Mouse (Mus musculus) limb, embryonic 10.5 days (tissue): ENCODE data around the gene Treh. TPM values are rescaled to one million over a fixed set of nuclear protein-coding genes. Genes with fewer than 3 reads are reported as not detected.
A peak's percentile ranks its signal among the peaks of the same experiment; 100 is the strongest.
"Not testable (repeated sequence)": the region's sequence is repeated elsewhere in the genome, so short reads cannot be mapped to it uniquely, and the experiment has no call there.

Source experiments
- DNase-seq: peaks from one replicate; pipeline ENCODE4 v3.0.0-alpha.2; 2017; ENCODE audit warnings: low spot score
- H3K27ac ChIP-seq: fragments of 300-500 bp; sonication (generic); 2 replicates; pipeline ENCODE4 v1.5.1; 2016; ENCODE audit warnings: mild to moderate bottlenecking
- H3K27me3 ChIP-seq: fragments of 300-500 bp; sonication (generic); 2 replicates; pipeline ENCODE4 v1.6.1; 2016; ENCODE audit warnings: low read depth, mild to moderate bottlenecking; ENCODE audit not compliant: poor library complexity, severe bottlenecking
- H3K36me3 ChIP-seq: fragments of 300-500 bp; sonication (generic); 2 replicates; pipeline ENCODE4 v1.6.1; 2016; ENCODE audit warnings: mild to moderate bottlenecking, moderate library complexity
- H3K4me1 ChIP-seq: fragments of 300-500 bp; sonication (generic); 2 replicates; pipeline ENCODE4 v1.6.1; 2016
- H3K4me3 ChIP-seq: fragments of 300-500 bp; sonication (generic); 2 replicates; pipeline ENCODE4 v1.5.1; 2016; ENCODE audit warnings: mild to moderate bottlenecking, moderate library complexity
- H3K9me3 ChIP-seq: fragments of 300-500 bp; sonication (generic); replicated peaks from 2 replicates; pipeline ENCODE4 v1.6.1; 2016; ENCODE audit warnings: mild to moderate bottlenecking
- WGBS: fragments of 180-500 bp; shearing (Covaris S2); methylation state at CpG from one replicate; pipeline ENCODE4 v1.1.7; 2016; 5-methylcytosine and 5-hydroxymethylcytosine counted together
- polyA plus RNA-seq: library from polyadenylated mRNA; unstranded; fragments of >200 nt; fragmentation: Nextera tagmentation; extraction: Ambion mirVana; gene quantifications from 2 replicates; pipeline ENCODE4 v1.2.1, GENCODE M21; 2016

Gene Treh
- not detected in 2 replicates for polyA plus RNA-seq

DNA sequence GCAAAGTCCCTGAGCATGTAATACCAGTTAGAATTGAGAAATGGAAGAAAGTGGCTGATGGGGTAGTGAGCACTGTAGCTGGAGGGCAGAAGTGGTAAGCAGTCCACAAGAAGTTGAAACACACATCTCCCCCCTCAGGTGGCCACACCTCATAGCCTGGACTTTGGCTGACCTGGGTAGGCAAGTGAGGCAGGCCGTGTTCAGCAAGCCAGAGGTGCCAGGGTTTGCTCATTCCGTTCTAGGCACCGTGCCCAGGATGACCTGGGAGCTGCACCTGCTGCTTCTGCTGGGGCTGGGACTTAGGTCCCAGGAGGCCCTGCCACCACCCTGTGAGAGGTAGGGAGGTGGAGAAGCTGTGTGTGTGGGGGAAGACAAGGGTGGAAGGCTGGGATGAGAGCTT is at the start of gene Treh:
Gene Treh (plus strand): TSS at position 229 of the 400 bp plus-strand sequence.
- no peaks in the 10 kb centered on the region for H3K4me1 ChIP-seq
- no peaks in the 10 kb centered on the region for H3K27me3 ChIP-seq
- no peak for DNase-seq
- no peaks in the 10 kb centered on the region for H3K9me3 ChIP-seq
- 85% methylated on average over 3 of the region's 3 CpGs for WGBS
- no peaks in the 10 kb centered on the region for H3K36me3 ChIP-seq
- H3K27ac ChIP-seq = no peak within 1 kb of the TSS
- no peak within 1 kb of the TSS for H3K4me3 ChIP-seq

DNA sequence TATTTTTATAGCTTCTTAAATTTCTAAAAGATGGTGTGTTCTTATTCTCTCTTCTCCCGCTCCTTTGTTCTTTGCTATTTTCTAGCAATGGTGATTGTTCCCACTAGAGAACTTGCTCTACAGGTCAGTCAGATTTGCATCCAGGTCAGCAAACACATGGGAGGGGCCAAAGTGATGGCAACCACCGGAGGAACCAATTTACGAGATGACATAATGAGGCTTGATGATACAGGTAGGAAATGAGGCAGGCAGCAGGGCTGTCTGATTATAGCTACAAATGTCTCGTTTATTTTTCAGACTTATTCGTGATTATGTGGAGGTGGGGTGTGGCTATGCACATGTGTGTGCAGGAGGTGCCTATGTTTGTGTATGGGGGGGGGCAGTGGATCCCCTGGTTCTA is 48.6 kb upstream of the Treh start:
- H3K27me3 ChIP-seq = no peaks in the 10 kb centered on the region
- H3K4me3 ChIP-seq = no peak overlapping the region
- WGBS = 75% methylated on average over 5 of the region's 5 CpGs
- H3K9me3 ChIP-seq = no peaks in the 10 kb centered on the region
- no peak overlapping the region for H3K27ac ChIP-seq
- H3K36me3 ChIP-seq = peaks cover 100% of the 10 kb centered on the region
- no peaks in the 10 kb centered on the region for H3K4me1 ChIP-seq
- no peak for DNase-seq

DNA sequence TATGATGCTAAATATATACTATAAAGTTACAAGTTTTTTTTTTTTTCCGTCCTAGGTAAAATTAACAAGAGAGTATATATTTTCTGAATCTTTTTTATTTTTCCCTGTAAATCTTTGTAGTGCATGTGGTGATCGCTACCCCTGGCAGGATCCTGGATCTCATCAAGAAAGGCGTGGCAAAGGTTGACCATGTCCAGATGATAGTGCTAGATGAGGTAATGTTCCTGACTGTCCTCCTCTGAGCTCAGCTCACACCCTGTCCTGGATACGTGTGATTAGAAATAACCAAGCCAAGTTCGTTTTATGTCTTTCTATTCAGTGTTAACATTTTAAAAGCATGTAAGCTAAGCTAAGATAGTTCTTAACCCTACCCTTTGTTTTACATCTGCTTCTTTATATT is 46.8 kb upstream of the Treh start:
- Histone ChIP-seq H3K27me3 (no peaks in the 10 kb centered on the region), H3K36me3 (peaks cover 100% of the 10 kb centered on the region), H3K4me3 (no peak overlapping the region), H3K9me3 (no peaks in the 10 kb centered on the region), H3K4me1 (no peaks in the 10 kb centered on the region), H3K27ac (no peak overlapping the region)
- DNase-seq = no peak
- 90% methylated on average over 5 of the region's 5 CpGs for WGBS

DNA sequence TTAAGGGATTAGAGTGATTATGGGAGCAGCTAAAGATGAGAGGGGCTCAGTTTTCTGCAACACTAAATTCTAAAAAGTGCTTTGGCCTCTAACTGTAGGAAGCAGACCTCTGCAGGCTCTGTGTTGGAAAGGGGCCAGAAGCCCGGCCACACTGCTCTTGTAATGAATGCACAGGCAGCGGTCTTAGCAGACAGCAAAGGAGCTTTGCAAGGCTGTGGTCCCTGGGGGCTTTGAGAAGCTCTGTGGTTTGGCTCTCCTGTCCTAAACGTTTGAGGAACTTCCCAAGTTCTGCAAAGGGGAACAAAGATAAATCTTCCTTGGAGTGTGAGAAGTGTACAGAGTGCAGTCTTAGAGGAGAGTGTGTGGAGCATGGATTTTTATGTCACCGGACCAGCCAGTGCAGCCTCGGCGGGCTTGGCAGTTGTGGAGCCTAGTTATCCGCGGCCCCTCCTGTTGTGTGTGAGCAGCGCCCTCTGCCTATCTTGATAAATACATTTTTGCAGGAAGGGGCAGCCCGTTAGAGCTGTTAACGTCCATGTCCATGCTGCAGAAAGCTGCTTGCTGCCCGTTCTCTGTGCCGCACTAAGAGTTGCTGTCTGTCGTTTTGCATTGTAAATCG is 35.4 kb upstream of the Treh start:
- no peak for DNase-seq
- Histone ChIP-seq H3K4me1 (no peaks in the 10 kb centered on the region), H3K36me3 (peaks cover 81% of the 10 kb centered on the region), H3K4me3 (no peak overlapping the region), H3K27ac (no peak overlapping the region), H3K27me3 (no peaks in the 10 kb centered on the region), H3K9me3 (no peaks in the 10 kb centered on the region)
- 91% methylated on average over 15 of the region's 15 CpGs for WGBS

DNA sequence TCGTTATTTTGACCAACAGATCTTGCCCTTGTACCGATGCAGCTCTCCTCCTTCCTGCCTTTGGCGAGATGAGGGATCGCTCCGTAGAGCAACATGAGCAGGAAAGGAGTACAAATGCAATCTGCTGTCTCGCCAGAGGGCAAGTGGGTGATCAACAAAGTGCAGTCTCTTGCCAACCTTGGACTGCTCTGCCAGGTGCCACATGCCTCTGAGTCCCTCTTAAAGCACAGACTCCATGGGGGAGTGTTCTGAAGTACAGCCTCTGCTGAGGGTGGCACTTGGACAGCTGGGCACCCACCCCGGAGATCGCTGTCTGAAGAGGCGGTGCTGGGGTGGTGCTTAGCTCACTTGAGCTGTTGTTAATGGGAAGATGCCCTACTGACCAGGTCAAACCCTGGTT is 34.3 kb upstream of the Treh start:
- not testable (repeated sequence) for DNase-seq, H3K27ac ChIP-seq, H3K4me3 ChIP-seq, H3K27me3 ChIP-seq, H3K9me3 ChIP-seq, H3K4me1 ChIP-seq
- WGBS = 93% methylated on average over 9 of the region's 9 CpGs
- peaks cover 70% of the 10 kb centered on the region for H3K36me3 ChIP-seq

DNA sequence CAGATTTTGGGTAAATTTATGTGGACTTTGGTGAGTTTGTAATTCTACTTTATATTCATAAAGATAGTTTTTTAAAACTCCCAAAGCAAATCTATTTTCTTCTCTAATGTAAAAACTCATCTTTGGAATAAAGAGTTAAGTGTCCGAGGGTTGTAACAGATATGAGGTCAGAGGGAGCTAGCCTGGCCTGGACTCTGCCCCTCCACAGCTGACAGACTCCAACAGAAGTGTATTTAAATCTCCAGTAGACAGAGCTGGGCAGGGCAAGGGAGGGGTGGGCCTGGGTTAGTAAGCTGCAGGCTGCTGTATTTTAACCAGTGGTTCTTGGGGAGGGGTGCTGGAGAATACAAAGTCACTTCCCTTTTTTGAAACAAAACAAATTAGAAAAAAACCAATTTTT is 33.0 kb upstream of the Treh start:
- not testable (repeated sequence) for H3K9me3 ChIP-seq, H3K27ac ChIP-seq, H3K4me3 ChIP-seq, DNase-seq, H3K4me1 ChIP-seq, H3K27me3 ChIP-seq
- 91% methylated on average over 1 of the region's 1 CpGs for WGBS
- H3K36me3 ChIP-seq = peaks cover 57% of the 10 kb centered on the region

DNA sequence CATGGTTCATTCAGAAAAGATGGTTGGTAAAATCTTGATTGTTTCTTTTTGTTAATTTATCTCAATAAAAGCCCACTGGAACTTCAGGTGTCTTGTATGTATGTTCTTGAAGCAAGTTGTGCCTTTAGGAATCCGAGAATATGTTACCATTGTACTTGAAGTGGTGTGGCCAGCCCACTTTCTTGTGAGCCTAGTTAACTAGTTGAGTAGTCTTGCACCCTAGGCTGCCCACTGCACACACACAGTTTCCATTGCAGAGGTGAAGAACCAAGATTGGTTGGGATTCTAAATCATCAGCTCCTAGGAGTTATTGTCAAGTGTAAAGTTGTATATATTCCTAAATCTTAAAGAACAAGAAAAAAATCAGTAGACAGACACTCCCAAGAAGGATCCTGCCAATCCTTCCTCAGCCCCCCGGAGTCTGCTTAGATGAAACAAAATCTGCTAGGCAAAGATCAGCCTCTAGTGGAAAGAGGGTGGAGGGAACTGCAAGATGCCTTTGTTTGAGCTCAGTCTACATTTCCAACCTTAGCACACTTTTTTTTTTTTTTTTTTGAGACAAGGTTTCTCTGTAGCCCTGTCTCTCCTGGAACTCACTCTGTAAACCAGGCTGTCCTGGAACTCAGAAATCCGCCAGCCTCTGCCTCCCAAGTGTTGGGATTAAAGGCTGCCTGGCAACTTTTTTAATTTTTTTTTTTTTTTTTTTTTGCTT is 32.2 kb upstream of the Treh start:
- H3K4me3 ChIP-seq = no peak overlapping the region
- 0 out of 2 replicates have a peak, but pooled peaks cover under 1% of the 10 kb centered on the region for H3K4me1 ChIP-seq
- H3K27ac ChIP-seq = no peak overlapping the region
- peak; percentile 22 for DNase-seq
- H3K27me3 ChIP-seq = no peaks in the 10 kb centered on the region
- 0 out of 2 replicates have a peak, but pooled peaks cover 2% of the 10 kb centered on the region for H3K9me3 ChIP-seq
- H3K36me3 ChIP-seq = peaks cover 50% of the 10 kb centered on the region
- WGBS = 87% methylated on average over 3 of the region's 3 CpGs

DNA sequence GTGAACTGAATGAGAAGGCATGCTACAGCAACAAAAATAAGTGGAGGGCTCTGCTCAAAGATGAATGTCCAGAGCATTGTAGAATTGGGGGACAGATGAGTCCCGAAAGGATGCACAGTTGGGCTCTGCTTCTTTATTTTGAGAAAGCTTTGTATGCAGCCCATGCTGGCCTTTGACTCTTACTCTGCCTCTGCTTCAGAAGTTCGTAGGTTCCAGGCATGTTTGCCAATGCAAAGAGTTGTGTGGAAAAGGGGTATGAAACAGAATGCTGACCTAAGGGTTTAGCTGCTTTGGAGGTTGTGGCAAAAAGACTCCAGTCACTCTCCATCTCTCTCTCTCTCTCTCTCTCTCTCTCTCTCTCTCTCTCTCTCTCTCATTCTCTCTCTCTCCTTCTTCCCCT is 31.4 kb upstream of the Treh start:
- 0 out of 2 replicates have a peak, but pooled peaks cover 7% of the 10 kb centered on the region for H3K4me1 ChIP-seq
- H3K27me3 ChIP-seq = no peaks in the 10 kb centered on the region
- no peak overlapping the region for H3K4me3 ChIP-seq
- peaks cover 42% of the 10 kb centered on the region for H3K36me3 ChIP-seq
- 92% methylated on average over 2 of the region's 2 CpGs for WGBS
- 0 out of 2 replicates have a peak, but pooled peaks cover 2% of the 10 kb centered on the region for H3K9me3 ChIP-seq
- peak; percentile 27 for DNase-seq
- no peak overlapping the region for H3K27ac ChIP-seq

DNA sequence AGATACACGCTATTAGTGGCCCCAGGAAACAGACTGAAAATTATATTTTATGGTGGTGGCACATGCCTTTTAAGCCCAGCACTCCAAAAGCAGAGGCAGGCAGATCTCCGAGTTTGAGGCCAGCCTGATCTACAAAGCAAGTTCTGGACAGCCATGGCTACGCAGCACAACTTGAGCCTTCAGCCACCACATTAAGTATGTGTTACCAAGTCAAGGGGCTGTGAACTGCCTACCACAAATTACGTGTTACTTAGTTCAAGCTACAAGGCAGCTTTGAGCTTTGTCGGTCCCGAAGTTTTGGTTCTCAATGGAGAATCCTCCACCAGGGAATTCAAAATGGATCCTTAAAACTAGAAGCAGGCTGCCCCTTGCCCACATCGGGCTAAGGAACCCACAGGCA is 29.9 kb upstream of the Treh start:
- DNase-seq = no peak
- H3K27ac ChIP-seq = no peak overlapping the region
- no peak overlapping the region for H3K4me3 ChIP-seq
- H3K4me1 ChIP-seq = 0 out of 2 replicates have a peak, but pooled peaks cover 7% of the 10 kb centered on the region
- H3K36me3 ChIP-seq = peaks cover 28% of the 10 kb centered on the region
- WGBS = 97% methylated on average over 7 of the region's 7 CpGs
- no peaks in the 10 kb centered on the region for H3K27me3 ChIP-seq
- 0 out of 2 replicates have a peak, but pooled peaks cover 2% of the 10 kb centered on the region for H3K9me3 ChIP-seq

DNA sequence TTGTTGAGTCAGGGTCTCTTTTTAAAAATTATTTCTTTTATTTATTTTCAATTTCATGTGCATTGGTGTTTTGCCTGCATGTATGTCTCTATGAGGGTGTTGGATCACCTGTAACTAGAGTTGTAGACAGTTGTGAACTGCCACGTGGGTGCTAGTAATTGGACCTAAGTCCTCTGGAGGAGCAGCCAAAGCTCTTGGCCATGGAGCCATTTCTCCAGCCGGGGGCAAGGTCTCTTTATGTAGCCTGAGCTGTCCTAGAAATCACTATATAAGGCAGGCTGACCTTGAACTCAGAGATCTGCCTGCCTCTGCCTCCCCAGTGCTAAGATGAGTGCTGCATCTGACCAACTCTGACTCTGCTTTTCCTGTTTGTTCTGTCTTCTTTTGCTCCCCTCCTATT is 28.8 kb upstream of the Treh start:
- WGBS = 86% methylated on average over 2 of the region's 2 CpGs

DNA sequence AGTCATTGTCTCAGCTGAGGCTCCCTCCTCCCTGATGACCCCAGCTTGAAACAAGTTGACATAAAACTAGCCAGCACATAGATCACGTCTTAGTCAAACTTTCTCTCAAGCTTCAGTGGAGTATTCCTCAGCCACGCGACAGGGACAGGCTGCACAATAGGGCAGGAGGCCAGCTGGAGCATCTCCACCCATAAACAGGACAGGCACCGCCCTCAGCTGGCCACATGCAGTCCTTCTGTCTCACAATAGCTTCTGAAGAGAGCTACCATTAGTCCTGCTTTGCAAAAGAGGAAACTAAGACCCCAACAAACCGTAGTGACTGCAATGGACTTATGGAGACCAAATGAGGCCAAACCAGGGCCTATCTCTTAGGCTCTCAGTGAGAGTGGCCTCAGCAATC is 27.6 kb upstream of the Treh start:
- no peak for DNase-seq
- peaks cover 14% of the 10 kb centered on the region; the same call in 1 of the 2 replicates for H3K4me1 ChIP-seq
- 0 out of 2 replicates have a peak, but pooled peaks cover 3% of the 10 kb centered on the region for H3K27me3 ChIP-seq
- peaks cover 5% of the 10 kb centered on the region for H3K36me3 ChIP-seq
- 0 out of 2 replicates have a peak, but pooled peaks cover 2% of the 10 kb centered on the region for H3K9me3 ChIP-seq
- no peak overlapping the region for H3K27ac ChIP-seq
- H3K4me3 ChIP-seq = no peak overlapping the region
- 86% methylated on average over 5 of the region's 5 CpGs for WGBS

More for the DNA sequence above, 28.8 kb upstream of the Treh start:
- no peak overlapping the region for H3K27ac ChIP-seq
- peaks cover 18% of the 10 kb centered on the region for H3K36me3 ChIP-seq
- H3K27me3 ChIP-seq = 0 out of 2 replicates have a peak, but pooled peaks cover under 1% of the 10 kb centered on the region
- no peak for DNase-seq
- H3K4me1 ChIP-seq = peaks cover 12% of the 10 kb centered on the region; the same call in 1 of the 2 replicates
- 0 out of 2 replicates have a peak, but pooled peaks cover 2% of the 10 kb centered on the region for H3K9me3 ChIP-seq
- no peak overlapping the region for H3K4me3 ChIP-seq

DNA sequence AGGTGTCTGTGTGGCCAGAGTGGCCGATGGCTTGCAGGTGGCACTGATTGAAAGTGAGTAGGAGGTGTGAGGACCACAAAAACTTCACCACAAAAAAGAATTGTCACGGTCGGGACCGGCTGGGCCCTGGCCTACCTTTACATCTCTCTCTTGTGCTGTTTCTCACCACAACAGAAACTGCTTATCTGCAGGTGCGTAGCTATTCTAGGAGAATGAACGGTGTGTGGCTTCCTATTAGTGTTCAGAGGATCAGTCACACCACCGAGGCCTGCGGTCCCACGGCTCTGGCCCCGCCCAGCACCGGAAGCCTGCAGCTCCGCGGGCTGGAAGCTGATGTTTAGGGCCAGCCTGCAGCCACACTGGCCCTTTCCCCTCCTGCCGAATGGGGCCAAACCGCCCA is 27.1 kb upstream of the Treh start:
- Histone ChIP-seq H3K4me3 (no peak overlapping the region), H3K27me3 (0 out of 2 replicates have a peak, but pooled peaks cover 3% of the 10 kb centered on the region), H3K9me3 (0 out of 2 replicates have a peak, but pooled peaks cover 2% of the 10 kb centered on the region), H3K27ac (no peak overlapping the region), H3K36me3 (peaks cover under 1% of the 10 kb centered on the region), H3K4me1 (peaks cover 14% of the 10 kb centered on the region; the same call in 1 of the 2 replicates)
- no peak for DNase-seq
- 67% methylated on average over 15 of the region's 15 CpGs for WGBS

DNA sequence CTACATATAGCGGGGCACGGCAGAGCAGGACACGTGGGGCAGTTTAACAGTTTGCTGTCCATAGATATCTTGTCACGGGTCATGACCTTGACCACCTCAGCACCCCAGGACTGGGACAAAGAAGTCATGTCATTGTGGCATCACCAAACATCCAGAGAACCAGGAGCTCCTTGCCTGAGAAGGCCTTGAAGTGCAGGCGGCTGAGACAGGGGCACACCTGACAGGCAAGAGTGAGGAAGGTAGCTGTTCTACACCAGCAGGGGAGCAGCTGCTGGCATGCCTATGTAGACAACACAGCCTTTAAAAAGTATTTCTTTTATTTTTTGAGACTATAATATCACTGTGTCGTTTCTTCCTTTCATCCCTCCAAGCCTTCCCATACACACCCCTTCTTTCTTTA is 26.7 kb upstream of the Treh start:
- DNase-seq = no peak
- H3K36me3 ChIP-seq = no peaks in the 10 kb centered on the region
- no peak overlapping the region for H3K27ac ChIP-seq
- H3K27me3 ChIP-seq = 0 out of 2 replicates have a peak, but pooled peaks cover 3% of the 10 kb centered on the region
- H3K4me1 ChIP-seq = peaks cover 14% of the 10 kb centered on the region; the same call in 1 of the 2 replicates
- H3K9me3 ChIP-seq = 0 out of 2 replicates have a peak, but pooled peaks cover 2% of the 10 kb centered on the region
- WGBS = 89% methylated on average over 6 of the region's 6 CpGs
- no peak overlapping the region for H3K4me3 ChIP-seq
